Mouse (Mus musculus) 416B (cell line): Measurements from ENCODE around the gene Kcnj2.

Experiments used
- DNase-seq: peaks from one replicate; pipeline ENCODE4 v3.0.0; 2011; ENCODE audit warnings: low read depth

The Kcnj2 gene

GRCm38 (mm10) chr11:111091117-111091516 is 25.2 kb downstream of the Kcnj2 start:
- no peak for DNase-seq

- peak; percentile 26 for DNase-seq
Observed at GRCm38 (mm10) chr11:111092967-111093366, 27.0 kb downstream of the Kcnj2 start.

GRCm38 (mm10) chr11:111096612-111097011 is 30.6 kb downstream of the Kcnj2 start:
- peak; percentile 69 for DNase-seq

GRCm38 (mm10) chr11:111100131-111100530 is 34.2 kb downstream of the Kcnj2 start:
- DNase-seq: no peak

- no peak for DNase-seq
Observed at GRCm38 (mm10) chr11:111100651-111101050, 34.7 kb downstream of the Kcnj2 start.

GRCm38 (mm10) chr11:111101620-111102176 is 35.7 kb downstream of the Kcnj2 start:
- no peak for DNase-seq

GRCm38 (mm10) chr11:111104422-111104821 is 38.5 kb downstream of the Kcnj2 start:
- DNase-seq: no peak

GRCm38 (mm10) chr11:111108130-111108529 is 42.2 kb downstream of the Kcnj2 start:
- DNase-seq: no peak

- no peak for DNase-seq
Observed at GRCm38 (mm10) chr11:111121514-111121913, 55.5 kb downstream of the Kcnj2 start.

GRCm38 (mm10) chr11:111123324-111123723 is 57.4 kb downstream of the Kcnj2 start:
- DNase-seq: no peak

- no peak for DNase-seq
Observed at GRCm38 (mm10) chr11:111125963-111126362, 60.0 kb downstream of the Kcnj2 start.
